Mouse (Mus musculus): ENCODE measurements around the gene Laptm5.

Gene Laptm5

DNA sequence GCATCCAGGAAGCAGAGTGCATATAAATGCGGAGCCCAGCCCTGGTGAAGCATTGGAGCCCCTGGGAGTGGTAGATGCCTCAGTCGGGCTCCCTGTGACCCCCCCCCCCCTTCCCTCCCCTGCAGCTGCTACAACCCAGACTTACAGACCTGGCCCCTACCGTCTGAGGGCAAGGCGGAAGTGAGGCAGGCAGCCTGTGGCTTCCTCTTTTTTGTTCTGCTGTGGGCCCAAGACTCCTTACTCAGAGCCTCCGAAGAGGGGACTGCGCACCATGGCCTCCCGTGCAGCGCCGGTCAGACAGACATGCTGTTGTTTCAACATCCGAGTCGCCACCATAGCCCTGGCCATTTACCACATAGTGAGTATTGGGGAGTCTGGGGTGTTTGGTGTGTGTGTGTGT, at the start of gene Laptm5:
Gene Laptm5 (plus strand): TSS at position 49 of the 400 bp plus-strand sequence.
- no peak for DNase-seq

DNA sequence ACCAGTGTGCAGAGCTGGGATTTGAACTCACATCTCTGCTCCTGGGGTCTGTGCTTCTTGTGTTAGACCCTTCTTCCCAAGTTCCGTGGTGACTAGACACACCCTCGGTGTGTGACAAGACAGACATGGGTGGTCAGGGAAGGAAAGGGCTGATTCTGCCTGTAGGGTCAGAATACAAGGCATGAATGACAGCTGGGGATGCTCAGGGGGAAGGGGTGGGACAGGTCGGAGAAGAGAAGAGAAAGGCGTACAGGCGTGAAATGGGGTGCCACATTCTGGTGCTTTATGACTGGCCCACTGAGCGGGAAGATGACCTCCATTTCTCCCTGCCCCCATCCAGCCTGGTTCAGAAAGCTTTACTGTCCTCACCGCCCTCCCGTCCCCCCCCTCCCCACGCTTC, 47.5 kb upstream of the Laptm5 start:
- no peak for DNase-seq

DNA sequence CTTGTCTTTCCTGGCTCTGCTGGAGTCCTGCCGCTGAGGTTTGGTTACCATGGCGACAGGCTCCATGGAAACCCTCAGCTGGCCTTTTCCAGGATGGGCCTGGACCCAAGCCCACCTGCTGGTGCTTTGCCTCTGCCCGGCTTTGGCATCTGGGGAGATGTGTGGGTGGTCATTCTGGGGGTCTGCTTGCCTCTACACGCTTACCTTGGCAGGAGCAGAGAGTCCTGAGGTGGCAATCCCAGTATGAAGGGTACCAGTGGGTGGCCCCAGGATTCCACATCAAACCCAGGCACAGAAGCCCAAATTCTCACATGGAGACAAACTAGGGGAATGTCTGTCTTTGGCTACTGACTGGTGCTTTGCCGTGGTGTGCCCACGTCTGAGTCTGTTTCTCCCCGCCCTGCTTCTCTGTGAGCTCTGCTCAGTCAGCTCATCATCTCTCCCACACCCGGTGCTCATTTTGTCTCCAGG, 47.0 kb upstream of the Laptm5 start:
- DNase-seq = no peak

DNA sequence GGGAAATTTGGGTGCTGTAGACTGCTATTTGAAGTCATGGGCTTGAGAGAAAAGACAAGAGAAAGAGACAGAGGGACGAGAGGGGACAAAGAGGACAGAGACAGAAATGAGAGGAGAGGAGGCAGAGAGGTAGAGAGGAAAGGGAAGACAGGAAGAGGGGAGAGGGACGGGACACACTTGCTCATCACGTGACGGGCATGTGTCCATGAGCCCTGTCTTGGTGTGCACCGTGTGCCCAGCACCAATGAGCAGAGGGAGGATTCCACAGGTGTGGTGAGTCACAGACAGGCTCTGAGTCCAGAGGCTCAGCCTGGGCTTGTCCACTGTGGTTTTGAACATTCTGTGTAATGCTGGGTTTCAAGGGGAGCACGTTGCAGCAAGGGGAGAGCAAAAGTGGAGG, 45.0 kb upstream of the Laptm5 start:
- no peak for DNase-seq

DNA sequence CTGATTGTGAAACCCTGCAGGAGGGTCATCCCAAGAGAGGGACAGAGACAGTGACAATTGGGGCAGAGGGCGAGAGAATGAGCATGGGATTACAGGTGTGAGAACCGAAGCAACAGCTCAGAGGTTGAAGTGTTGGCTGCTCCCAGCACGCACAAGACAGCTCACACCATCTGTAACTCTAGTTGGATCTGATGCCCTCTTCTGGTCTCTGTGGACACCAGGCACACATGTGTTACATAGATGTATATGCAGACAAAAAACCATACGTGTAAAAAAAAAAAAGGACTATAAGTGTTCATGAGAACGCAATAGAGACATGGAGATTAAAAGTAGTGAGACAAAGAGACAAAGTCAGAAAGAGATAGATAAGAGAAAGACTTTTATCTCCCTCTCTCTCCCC, 44.1 kb upstream of the Laptm5 start:
- no peak for DNase-seq

DNA sequence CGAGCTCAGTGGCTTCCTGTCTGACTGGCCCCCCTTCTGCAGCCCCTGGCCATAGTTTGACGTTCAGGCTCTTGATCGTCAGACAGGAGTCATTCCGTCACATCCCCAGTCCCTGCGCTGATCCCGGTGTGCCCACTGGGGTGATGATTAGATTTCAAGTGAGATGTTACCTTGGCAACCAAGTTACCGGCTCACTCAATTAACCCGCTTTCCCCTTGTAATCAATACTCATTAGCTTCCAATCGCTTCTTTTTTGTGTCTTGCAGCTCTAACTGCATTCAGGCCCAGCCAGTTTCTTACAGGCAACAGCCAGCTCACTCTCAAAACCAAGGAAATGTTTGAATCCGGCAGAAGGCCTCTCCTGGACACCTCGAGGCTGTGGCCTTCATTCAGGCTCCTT, 40.5 kb upstream of the Laptm5 start:
- no peak for DNase-seq

DNA sequence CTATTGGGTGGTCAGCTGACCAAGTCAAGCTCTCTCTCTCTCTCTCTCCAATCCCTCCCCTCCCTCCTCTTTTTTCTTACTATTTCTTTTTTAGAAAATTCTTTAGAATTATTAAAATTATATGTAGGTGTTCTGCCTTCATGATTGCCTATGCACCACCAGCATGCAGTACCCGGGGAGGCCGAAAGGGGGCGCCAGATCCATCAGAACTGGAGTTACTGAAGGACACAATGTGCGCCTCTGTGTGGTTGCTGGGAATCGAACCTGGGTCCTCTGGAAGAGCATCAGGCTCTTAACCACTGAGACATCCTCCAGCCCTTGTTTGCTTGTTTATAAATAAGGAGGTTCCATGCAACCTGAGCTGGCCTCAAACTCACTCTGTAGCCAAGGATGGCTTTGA, 39.5 kb upstream of the Laptm5 start:
- no peak for DNase-seq

DNA sequence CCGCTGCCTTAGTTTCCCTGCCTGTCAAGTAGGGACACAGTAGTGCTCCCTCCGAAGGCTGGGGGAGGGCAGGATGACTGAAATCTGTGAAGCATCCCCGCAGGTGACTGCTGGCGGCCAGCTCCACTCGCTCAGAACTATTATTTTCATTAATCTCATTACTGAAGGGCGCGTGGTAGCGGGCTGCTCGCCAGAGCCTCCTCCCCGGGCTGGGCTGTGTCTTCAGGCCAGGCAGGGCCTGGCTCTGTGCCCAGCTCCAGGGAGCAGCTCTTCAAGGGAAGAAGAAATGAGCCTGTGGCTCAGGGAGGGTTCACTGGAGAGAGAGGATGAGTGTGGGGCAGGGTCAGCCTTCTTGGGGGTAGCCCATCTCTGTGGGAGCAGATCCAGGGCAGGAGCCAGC, 38.3 kb upstream of the Laptm5 start:
- peak; percentile 87 for DNase-seq

DNA sequence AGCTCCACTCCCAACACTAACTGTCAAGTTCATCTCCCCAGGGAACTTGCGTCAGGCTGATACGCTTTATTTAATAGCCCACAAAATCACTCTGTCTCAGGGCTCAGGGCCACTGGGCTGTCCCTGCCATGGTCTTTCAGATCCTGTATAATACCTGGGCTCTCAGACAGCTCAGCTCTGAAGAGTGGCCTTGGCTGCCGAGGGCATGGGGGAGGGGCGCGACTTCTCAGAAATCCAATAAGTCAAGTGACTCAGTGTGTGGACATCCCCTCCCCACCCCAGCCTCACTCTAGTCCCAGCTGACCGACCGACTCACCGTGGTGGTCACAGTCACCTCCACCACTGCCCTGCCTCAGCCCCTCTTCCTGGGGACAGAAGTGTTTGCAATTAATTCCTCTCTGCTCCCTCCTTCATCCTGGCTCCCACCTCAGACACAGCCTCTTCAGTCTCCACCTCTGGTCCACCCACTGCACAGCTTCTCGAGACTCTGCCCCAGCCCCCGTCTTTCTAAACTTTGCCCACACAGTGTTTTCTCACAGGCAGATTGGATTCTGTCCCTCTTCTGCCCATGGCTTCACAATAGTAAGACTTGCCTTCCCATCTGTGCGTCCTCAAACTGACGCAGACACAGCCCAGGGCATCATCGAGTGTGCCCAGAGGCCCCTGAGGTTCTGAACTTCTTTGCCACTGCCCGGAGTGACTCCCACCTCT, 36.8 kb upstream of the Laptm5 start:
- no peak for DNase-seq

DNA sequence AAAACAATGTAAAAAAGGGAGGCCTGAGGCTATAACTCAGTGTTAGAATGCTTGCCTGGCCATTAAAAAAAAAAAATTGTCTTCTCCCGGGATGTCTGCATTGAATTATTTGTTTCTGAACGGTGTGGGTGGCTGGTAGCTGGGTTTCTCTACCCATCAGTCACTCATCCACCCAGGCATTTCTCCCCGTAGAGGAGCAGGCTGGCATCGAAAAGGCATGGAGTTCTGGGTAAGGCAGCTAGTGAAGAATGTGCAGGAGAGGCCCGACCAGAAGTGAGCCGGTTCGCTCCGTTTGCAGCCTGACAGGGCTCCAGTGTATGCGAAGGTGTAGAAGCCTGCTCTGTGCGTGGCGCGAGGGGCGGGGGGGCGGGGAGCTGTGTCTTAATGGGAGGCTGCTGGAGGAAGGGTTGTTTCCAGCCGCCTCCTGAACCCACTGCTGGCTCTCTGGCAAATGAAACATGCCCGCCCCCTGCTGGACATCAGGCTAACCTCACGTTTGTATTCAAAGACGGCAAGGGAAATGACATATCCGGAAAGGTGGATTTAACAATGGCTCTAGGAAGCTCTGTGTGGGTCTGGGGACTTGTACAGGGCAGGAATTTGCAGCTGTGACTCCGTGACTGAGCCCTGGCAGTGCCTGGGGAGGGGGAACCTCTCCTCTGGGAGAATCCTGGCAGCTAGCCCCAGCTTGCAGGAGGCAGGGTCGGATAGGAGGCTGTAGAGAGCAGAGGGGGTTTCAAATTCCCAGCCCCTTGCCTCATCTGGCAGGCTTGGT, 34.5 kb upstream of the Laptm5 start:
- peak; percentile 89 for DNase-seq

DNA sequence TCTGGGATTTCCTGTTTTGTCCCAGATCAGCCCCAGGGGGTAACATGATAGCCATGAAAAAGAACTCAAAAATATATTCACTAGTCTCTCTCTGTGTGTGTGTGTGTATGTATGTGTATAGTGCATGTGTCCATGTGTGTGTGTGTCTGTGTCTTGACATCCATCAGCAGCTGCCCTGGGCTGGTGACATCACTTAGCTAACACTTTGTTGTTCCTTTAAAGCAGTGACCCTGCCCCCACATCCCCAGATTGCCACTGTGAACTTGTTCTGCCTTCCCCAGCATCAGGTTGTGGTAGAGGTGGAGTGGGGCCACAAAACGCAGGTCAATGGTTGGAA, 33.9 kb upstream of the Laptm5 start:
- no peak for DNase-seq

DNA sequence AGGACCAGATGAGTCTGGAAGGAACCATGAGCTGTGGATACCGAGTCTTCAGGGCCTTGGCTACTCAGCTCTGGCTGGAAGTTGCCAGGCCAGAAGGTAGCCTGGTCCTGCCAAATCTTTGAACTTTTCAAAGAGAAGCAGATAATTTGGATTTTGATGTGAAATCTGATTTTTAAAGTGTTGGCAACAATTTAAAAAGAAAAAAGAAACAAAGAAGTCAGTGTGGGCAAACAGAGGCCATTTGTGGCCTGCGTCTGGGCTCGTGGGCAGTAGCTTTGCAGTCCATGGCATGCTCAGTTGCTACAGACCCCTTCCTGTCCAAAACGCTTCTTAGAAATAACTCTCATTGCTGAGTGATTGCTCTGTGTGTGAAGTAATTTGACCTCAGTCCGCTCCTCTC, 31.6 kb upstream of the Laptm5 start:
- no peak for DNase-seq

DNA sequence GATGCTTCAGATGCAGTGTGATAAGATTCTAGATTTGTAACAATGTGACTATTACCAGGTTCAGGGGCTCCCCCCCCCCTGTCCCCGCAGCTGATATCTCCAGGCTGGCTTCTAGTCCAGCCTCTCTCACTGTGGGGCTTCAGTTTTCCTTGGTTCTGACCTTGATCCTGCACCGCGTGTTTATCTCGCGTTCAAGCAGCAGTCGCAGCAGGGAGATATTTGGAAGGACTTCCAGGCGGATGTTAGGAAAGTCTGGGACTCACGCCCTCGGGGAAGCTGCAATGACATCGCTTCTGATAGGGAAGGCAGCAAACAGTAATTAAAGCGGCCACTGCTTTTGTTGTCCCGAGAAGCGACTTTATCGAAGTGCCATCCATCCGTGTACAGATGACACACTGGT, 30.2 kb upstream of the Laptm5 start:
- DNase-seq = no peak

DNA sequence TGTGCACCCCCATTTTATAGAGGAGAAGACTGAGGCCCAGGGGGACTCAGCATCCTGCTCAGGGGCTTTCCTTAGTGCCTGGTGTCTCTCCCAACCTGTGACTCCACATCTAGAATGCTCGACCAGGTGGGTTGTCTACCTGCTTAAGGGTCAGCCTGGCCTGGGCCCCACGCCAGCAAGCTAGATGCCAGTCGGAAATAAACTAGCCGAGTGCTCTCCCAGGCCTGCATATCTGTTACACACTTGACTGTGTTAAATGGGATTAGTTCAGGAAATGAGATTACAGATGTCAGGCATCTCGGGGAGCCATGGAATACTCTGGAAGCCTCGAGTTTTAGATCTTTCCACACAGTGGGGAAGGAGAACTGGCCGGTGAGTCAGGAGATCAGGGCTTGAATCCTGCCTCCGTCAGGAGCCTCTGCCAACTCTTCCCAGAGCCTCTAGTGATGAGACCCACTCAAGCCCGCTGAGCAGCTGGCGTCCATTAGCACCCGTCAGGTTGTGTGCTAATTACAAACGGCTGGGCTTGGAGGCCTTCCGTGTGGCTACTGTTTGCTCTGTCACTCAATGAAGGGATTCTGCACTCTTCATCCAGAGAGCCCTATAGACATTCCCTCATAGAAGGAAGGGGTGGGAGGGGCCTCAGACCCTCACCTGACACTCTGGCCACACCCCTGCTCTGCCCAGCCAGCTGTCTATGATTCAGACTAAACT, 28.9 kb upstream of the Laptm5 start:
- DNase-seq = no peak

DNA sequence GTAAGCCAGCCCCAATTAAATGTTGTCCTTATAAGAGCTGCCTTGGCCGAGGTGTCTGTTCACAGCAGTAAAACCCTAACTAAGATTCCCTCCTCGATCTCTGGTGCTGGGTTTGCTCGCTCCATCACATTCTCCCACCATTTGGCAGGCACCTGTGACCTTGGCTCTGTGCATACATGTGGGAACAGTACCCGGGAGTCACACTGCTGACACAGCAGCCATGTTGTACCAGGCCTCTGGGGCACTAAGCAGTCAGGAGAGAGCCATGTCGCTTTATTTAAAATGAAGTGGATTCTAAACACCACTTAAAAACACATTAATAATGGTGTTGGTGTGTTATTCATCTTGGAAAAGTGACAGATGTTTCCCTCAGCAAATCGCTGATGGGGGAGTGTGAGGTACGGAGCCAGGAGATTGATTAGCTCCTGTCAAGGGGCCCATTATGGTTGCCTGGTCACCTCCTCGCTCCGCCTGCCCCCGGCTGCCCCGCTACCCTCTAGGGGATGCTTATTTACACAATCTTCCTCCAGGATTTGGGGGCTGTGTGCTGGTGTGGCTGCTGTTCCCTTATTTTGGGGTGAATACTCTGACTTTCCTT, 25.7 kb upstream of the Laptm5 start:
- no peak for DNase-seq

DNA sequence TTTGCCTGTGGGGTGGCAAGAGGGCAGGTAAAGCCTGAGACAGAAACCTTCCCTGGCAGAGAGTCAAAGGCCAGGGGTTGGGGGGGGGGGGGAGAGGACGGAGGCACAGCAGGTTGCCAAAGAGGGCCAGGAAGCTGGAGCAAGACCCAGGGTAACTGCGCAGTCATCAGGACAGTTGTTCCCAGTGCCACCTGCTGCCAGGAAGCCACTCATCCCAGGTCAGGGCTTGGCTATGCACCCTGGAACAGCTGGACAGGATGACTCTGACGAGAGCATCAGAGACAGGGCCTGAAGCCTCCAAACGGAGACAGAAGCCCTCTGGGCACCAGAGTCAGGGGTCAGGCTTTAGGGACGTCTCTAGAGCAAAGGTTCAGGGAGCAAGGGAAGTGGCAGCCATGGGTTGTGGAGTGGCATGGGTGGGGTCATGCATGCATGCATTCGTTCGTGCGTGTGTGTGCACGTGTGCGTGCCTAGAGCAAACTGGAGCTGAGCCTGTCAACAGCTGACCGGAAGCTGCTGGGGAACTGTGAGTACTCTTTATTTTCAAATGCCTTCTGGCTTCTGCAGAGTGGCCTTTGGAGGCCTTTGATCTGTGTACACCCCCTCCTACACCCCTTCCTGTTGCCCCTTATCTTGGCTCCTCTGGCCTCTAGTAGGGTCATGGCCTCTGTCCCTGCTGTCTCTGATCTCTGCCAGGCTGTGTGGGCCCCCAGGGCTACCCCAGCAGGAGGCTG, 23.0 kb upstream of the Laptm5 start:
- DNase-seq = peak; percentile 59

DNA sequence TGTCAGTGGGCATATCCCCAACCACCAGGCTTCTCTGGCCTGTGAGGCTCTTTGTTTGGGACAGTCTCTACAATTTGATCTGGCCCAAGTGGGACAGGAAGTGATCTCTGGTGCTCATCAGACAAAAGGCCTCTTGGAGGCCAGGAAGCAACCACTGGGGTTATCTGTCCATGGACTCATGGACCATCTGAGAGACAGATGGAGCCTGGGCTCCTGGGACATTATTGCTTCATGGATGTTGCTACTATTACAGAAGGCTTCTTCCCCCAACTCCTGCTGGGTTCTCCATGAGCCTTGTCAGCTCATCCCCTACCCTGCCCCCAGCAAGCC, 22.4 kb upstream of the Laptm5 start:
- peak; percentile 43 for DNase-seq

DNA sequence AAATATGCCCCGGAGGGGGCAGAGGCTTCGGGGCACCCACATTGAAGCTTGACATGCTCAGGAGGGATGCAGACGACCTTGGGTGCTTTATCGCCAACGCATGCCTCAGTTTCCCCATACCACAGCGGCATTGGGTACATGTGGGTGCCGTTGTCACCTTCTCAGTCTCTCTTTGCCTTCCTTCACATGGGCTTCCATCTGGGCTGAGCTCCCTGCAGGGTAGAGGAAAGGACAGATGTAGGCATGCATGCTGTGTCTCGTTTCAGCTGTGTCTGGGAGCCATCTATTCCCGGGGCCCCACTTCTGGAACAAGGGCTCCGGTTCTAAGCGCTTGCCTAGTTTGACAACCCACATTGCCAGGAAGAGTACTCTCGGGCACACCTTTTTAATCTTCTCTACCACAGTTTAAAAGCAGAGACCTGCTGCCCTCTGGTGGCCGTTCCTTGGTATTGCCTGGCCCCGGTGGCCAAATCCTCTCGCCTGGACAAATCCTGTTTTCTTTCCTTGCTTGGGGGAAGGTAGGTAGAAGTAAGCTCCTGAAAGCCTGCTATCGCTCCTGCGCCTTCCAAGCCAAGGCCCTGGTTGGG, 20.8 kb upstream of the Laptm5 start:
- DNase-seq = peak; percentile 78

DNA sequence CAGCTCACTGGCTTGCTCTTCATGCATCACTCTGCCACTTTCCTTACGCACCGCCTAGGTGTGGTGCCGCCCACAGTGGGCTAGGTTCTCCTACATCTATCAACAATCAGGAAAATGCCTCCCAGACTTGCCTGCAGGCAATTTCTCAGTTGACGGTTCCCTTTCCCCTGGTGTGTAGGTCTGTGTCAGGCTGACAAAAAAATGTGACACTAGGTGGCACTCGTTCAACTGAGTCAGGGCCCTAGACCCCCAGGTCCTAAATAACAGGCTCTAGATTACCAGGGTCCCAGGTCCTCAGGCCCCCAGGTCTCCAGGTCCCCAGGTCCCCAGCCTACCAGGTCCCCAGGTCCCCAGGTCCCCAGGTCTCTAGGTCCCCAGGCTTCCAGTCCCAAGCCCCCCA, 19.2 kb upstream of the Laptm5 start:
- no peak for DNase-seq

DNA sequence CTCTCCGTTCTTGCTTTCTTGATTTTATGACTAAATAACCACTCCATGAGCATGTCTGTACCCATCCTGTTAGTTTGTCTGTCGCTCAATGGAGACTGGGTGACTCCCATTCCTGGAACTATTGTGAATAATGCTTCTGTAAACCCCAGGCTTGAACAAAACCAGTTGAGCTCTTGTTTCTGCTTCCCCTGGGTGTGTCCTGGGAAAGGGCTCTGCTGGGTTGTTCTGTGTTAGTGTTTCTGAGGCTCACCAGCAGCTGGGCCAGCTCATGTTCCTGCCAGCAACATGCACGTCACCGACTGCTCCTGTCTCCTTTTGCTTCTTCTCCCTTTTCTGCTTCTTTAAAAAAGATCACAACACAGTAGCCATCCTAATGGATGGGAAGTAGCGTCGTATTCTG, 17.2 kb upstream of the Laptm5 start:
- no peak for DNase-seq

DNA sequence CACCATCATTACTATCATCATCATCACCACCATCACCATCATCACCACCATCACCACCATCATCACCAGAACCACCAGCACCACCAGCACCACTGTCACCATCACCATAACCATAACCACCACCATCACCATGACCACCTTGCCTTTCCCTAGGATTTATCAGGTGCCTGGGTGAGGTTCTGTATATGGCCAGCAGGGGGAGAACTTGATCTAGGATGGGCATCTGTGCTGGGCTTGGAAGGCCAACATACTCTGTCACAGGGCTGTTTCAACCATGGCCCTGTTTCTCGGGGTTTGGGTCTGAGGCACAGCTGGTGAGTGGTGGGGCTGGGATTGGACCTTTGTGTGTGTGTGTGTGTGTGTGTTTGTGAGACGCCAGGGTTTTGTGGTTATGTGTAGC, 16.6 kb upstream of the Laptm5 start:
- DNase-seq = no peak

DNA sequence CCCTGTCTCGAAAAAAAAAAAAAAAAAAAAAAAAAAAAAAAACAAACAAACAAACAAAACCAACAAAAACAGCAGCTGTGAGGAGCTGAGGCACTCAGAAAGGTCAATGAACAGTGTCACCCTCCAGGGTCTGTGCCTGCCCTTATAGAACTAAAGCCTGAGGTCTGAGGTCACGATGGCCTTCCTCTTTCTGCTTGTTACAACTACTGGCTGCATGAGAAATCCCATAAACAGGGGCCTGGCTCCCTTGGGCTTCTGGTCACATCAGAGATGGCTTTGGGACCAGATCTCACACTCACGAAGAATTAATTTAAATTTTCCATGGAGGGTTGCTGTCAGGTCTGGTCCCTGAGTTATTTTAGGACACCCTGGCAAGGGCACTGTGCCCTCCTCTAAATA, 13.5 kb upstream of the Laptm5 start:
- no peak for DNase-seq
